Mouse (Mus musculus) ES-E14 (cell line): ENCODE data around the gene Dok5. TPM values are rescaled to one million over a fixed set of nuclear protein-coding genes. Genes with fewer than 3 reads are reported as not detected.
A peak's percentile ranks its signal among the peaks of the same experiment; 100 is the strongest.

Experiments
- DNase-seq: peaks from one replicate; pipeline ENCODE4 v3.0.0-alpha.2; 2013; ENCODE audit warnings: low read depth, low spot score
- H3K27ac ChIP-seq: 2 replicates; pipeline ENCODE4 v1.5.1; 2012; ENCODE audit warnings: low read depth, mild to moderate bottlenecking, low read length, moderate library complexity, mixed read lengths; ENCODE audit not compliant: poor library complexity, insufficient read depth, severe bottlenecking
- H3K36me3 ChIP-seq: 2 replicates; pipeline ENCODE4 v1.6.1; 2012; ENCODE audit warnings: mild to moderate bottlenecking, low read length, moderate library complexity, mixed read lengths; ENCODE audit not compliant: control insufficient read depth, poor library complexity, insufficient read depth, severe bottlenecking
- H3K4me1 ChIP-seq, 2 experiments: fragments of 150-350 bp in 1 of 2; sonication (generic) in 1 of 2; 2 replicates each; pipeline ENCODE4 v1.6.1; 2012; ENCODE audit warnings: low read length in 2 of 2, mild to moderate bottlenecking in 1 of 2, mixed read lengths in 1 of 2; ENCODE audit not compliant: control insufficient read depth in 2 of 2, insufficient read depth in 2 of 2, poor library complexity in 1 of 2
- H3K4me3 ChIP-seq, 2 experiments: fragments of 150-350 bp in 1 of 2; sonication (generic) in 1 of 2; 2 replicates each; pipeline ENCODE4 v1.5.1; 2012; ENCODE audit warnings: low read length in 2 of 2, low read depth in 1 of 2, mild to moderate bottlenecking in 1 of 2, mixed read lengths in 1 of 2; ENCODE audit not compliant: insufficient read depth in 1 of 2, poor library complexity in 1 of 2, severe bottlenecking in 1 of 2
- H3K9ac ChIP-seq: 2 replicates; pipeline ENCODE4 v1.6.1; 2012; ENCODE audit warnings: low read depth, mild to moderate bottlenecking, low read length, mixed read lengths; ENCODE audit not compliant: poor library complexity, insufficient read depth, severe bottlenecking
- H3K9me3 ChIP-seq: fragments of 150-350 bp; sonication (generic); 2 replicates; pipeline ENCODE4 v1.6.1; 2012; ENCODE audit warnings: low read depth, mild to moderate bottlenecking, low read length; ENCODE audit not compliant: control insufficient read depth, insufficient read depth
- CHD2 ChIP-seq: IDR thresholded peaks from 2 replicates; pipeline ENCODE4 v1.6.1; 2014; ENCODE audit warnings: mild to moderate bottlenecking, low read depth, low read length, inconsistent platforms
- HCFC1 ChIP-seq: IDR thresholded peaks from 2 replicates; pipeline ENCODE4 v1.6.1; 2012; ENCODE audit warnings: low read length, inconsistent platforms, borderline replicate concordance; ENCODE audit not compliant: insufficient read depth
- MAFK ChIP-seq: IDR thresholded peaks from 2 replicates; pipeline ENCODE4 v1.6.1; 2014; ENCODE audit warnings: mild to moderate bottlenecking, low read depth, low read length, inconsistent platforms; ENCODE audit not compliant: insufficient read depth
- ZC3H11A ChIP-seq: IDR thresholded peaks from 2 replicates; pipeline ENCODE4 v1.6.1; 2012; ENCODE audit warnings: low read depth, mild to moderate bottlenecking, inconsistent platforms, low read length, borderline replicate concordance
- ZNF384 ChIP-seq: IDR thresholded peaks from 2 replicates; pipeline ENCODE4 v1.6.1; 2012; ENCODE audit warnings: low read depth, low read length, inconsistent platforms
- in situ Hi-C, 2 experiments: fragments of 600-800 bp; cut with MboI; formaldehyde crosslinking; loops; one replicate each; pipeline ENCODE4 v1.15.1; 2025; ENCODE audit warnings: low sequenced_read_pairs in 2 of 2, inconsistent platforms in 1 of 2; ENCODE audit not compliant: unreplicated experiment in 2 of 2
- total RNA-seq: library from RNA; depleted of rRNA; stranded (reverse); fragments of 300-350 nt; gene quantifications from 2 replicates; pipeline ENCODE4 v1.2.3, GENCODE M21; 2012

The Dok5 gene
- total RNA-seq, 1 experiment: 0.58 TPM

GRCm38 (mm10) chr2:170808259-170808789 lies 76.7 kb downstream of the Dok5 start:
- Histone ChIP-seq H3K9ac (no peak overlapping the region), H3K4me3 (no peak overlapping the region), H3K27ac (no peak overlapping the region), H3K9me3 (no peaks in the 10 kb centered on the region), H3K4me1 (no peaks in the 10 kb centered on the region), H3K36me3 (no peaks in the 10 kb centered on the region)
- no peak for DNase-seq
- TF ChIP-seq ZNF384: no peak
- TF ChIP-seq MAFK: no peak
- TF ChIP-seq CHD2: no peak
- TF ChIP-seq ZC3H11A: no peak
- in situ Hi-C loops: no loop called here

DNA sequence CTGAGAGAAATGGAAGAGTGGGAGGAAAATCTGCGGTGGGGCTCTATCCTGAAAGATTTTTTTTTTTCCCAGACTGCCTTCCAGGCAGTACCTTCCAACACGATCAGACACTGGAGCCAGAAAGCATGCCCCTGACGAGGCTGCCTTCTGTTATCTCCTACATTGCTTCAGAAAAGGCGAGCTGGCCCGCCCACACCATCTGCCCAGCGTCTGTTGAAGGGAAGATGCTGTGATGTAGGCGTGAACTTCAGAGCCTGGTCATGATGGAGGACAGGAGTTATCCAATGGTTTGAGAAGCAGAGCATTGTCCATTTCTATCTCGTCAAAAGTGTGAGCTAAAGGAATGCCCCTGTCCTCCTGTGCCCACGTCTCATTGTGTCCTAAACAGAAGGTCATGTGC lies 79.7 kb downstream of the Dok5 start:
- Histone ChIP-seq H3K9me3 (no peaks in the 10 kb centered on the region), H3K4me1 (no peaks in the 10 kb centered on the region), H3K9ac (no peak overlapping the region), H3K4me3 (no peak overlapping the region), H3K27ac (no peak overlapping the region), H3K36me3 (no peaks in the 10 kb centered on the region)
- in situ Hi-C loops: no loop called here
- no peak for DNase-seq
- TF ChIP-seq ZNF384 (no peak), HCFC1 (no peak), MAFK (no peak), CHD2 (no peak), ZC3H11A (no peak)

GRCm38 (mm10) chr2:170816302-170816701 lies 84.7 kb downstream of the Dok5 start:
- Histone ChIP-seq H3K27ac (no peak overlapping the region), H3K9me3 (no peaks in the 10 kb centered on the region), H3K4me3 (no peak overlapping the region), H3K4me1 (no peaks in the 10 kb centered on the region), H3K9ac (no peak overlapping the region), H3K36me3 (no peaks in the 10 kb centered on the region)
- no peak for DNase-seq
- in situ Hi-C loops: no loop called here
- TF ChIP-seq MAFK: no peak
- TF ChIP-seq CHD2: no peak
- TF ChIP-seq ZC3H11A: no peak
- TF ChIP-seq HCFC1: no peak
- no peak for TF ChIP-seq ZNF384

DNA sequence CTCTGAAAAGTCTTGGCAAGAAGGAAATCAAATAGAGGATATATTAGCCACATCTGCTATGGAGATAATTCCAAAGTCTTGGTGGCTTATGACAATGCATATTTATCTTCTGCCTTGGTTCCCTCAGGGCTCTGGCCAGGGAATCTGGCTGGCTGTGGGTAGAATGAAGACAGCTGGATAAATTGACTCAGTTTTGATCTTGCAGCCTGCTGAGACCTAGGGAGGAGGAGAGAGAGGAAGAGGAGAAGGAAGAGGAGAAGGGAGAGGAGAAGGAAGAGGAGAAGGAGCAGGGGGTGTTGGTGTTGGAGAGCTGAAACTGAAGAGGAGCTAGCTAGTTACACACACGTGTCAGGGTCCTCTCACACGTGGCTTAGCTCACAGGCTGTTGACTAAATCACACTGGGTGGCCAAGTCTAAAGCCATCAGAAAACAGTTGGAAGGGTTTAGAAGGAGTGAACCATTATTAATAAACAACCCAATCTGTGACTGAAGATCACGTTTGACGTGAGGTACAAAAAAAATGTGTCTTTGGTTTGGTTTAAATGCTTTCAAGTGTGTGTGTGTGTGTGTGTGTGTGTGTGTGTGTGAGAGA lies 85.6 kb downstream of the Dok5 start:
- Histone ChIP-seq H3K9ac (no peak overlapping the region), H3K9me3 (no peaks in the 10 kb centered on the region), H3K27ac (no peak overlapping the region), H3K4me3 (no peak overlapping the region), H3K4me1 (no peaks in the 10 kb centered on the region), H3K36me3 (no peaks in the 10 kb centered on the region)
- no peak for DNase-seq
- in situ Hi-C loops: no loop called here
- no peak for TF ChIP-seq CHD2
- TF ChIP-seq MAFK: no peak
- no peak for TF ChIP-seq ZC3H11A
- no peak for TF ChIP-seq ZNF384
- no peak for TF ChIP-seq HCFC1

DNA sequence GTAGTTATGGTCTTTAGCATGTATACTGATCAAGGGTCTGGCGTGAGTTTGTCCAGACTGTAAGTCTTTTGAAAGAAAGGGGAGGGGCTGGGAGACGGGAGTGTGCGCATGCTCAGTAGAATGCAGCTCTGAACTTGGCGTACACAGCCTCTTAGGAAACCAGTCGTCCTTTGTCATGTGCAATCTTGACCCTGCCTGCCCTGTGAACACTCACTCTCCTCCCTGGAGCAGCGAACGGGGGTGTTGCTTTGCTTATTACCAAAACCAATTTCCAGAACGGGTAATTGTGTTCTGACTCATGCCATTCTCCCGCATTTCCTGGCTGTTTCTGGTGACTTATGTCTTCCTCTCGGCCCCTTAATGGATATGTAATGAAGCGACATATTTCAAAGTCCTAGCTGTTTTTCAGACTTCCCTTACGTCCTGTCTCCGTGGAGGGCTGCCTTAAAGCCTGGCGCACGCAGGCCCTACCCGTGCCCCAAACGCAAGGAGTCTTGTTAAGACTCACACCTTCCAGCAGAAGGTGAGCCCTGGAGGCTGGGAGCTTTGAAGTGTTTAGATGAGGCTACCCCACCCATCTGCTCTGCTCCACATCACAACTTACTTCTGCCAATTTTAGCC lies 95.3 kb downstream of the Dok5 start:
- peak overlapping the region in 1 of 2 experiments; percentile 38; a peak in 1 of 4 replicates for H3K4me3 ChIP-seq
- in situ Hi-C loops: no loop called here
- H3K4me1 ChIP-seq: peaks cover 0 to 7% of the 10 kb centered on the region in 2 experiments; a peak in 2 of 4 replicates
- DNase-seq: peak; percentile 68
- H3K9ac ChIP-seq: no peak overlapping the region
- no peaks in the 10 kb centered on the region for H3K36me3 ChIP-seq
- H3K27ac ChIP-seq: no peak overlapping the region
- TF ChIP-seq CHD2: no peak
- TF ChIP-seq ZC3H11A: no peak
- TF ChIP-seq HCFC1: no peak
- no peak for TF ChIP-seq MAFK
- no peak for TF ChIP-seq ZNF384
- no peaks in the 10 kb centered on the region for H3K9me3 ChIP-seq
